Mouse (Mus musculus) kidney, embryonic 15.5 days (tissue): ENCODE data around the gene Strbp. TPM values are rescaled to one million over a fixed set of nuclear protein-coding genes. Genes with fewer than 3 reads are reported as not detected.

ENCODE experiments used
- ATAC-seq: fragments of 200-750 bp; cut with Nextera tagmentation; replicated peaks from 2 replicates; pipeline ENCODE4 v1.8.0; 2017; ENCODE audit warnings: moderate TSS enrichment; ENCODE audit not compliant: low FRiP score
- H3K27ac ChIP-seq: fragments of 300-500 bp; sonication (generic); 2 replicates; pipeline ENCODE4 v1.5.1; 2015; ENCODE audit warnings: mild to moderate bottlenecking, inconsistent platforms
- H3K27me3 ChIP-seq: fragments of 300-500 bp; sonication (generic); 2 replicates; pipeline ENCODE4 v1.6.1; 2015; ENCODE audit warnings: inconsistent platforms
- H3K36me3 ChIP-seq: fragments of 300-500 bp; sonication (generic); 2 replicates; pipeline ENCODE4 v1.6.1; 2015; ENCODE audit warnings: inconsistent platforms
- H3K4me1 ChIP-seq: fragments of 300-500 bp; sonication (generic); 2 replicates; pipeline ENCODE4 v1.6.1; 2015; ENCODE audit warnings: inconsistent platforms
- H3K4me2 ChIP-seq: fragments of 300-500 bp; sonication (generic); 2 replicates; pipeline ENCODE4 v1.6.1; 2015; ENCODE audit warnings: moderate library complexity, mild to moderate bottlenecking, inconsistent platforms
- H3K4me3 ChIP-seq: fragments of 300-500 bp; sonication (generic); replicated peaks from 2 replicates; pipeline ENCODE4 v1.5.1; 2015; ENCODE audit warnings: mild to moderate bottlenecking, inconsistent platforms
- H3K9ac ChIP-seq: fragments of 300-500 bp; sonication (generic); 2 replicates; pipeline ENCODE4 v1.6.1; 2015; ENCODE audit warnings: mild to moderate bottlenecking, inconsistent platforms
- H3K9me3 ChIP-seq: fragments of 300-500 bp; sonication (generic); replicated peaks from 2 replicates; pipeline ENCODE4 v1.6.1; 2016; ENCODE audit warnings: inconsistent platforms
- WGBS: fragments of 180-500 bp; shearing (Covaris S2); methylation state at CpG from one replicate; pipeline ENCODE4 v1.1.7; 2015; ENCODE audit warnings: mixed read lengths; 5-methylcytosine and 5-hydroxymethylcytosine counted together
- polyA plus RNA-seq: library from polyadenylated mRNA; unstranded; fragments of >200 nt; fragmentation: Nextera tagmentation; extraction: Ambion mirVana; gene quantifications from 2 replicates; pipeline ENCODE4 v1.2.1, GENCODE M21; 2015

Strbp gene
- polyA plus RNA-seq, 1 experiment from 2014 or later: 41.3 TPM

GRCm38 (mm10) chr2:37687031-37687430 is 16.6 kb downstream of the Strbp start:
- no peak for ATAC-seq
- 95% methylated on average over 1 of the region's 1 CpGs for WGBS
- no peak overlapping the region for H3K9ac ChIP-seq
- H3K4me1 ChIP-seq: no peaks in the 10 kb centered on the region
- H3K9me3 ChIP-seq: no peaks in the 10 kb centered on the region
- H3K27ac ChIP-seq: no peak overlapping the region
- H3K27me3 ChIP-seq: no peaks in the 10 kb centered on the region
- H3K4me2 ChIP-seq: no peak overlapping the region
- no peak overlapping the region for H3K4me3 ChIP-seq
- no peaks in the 10 kb centered on the region for H3K36me3 ChIP-seq

DNA sequence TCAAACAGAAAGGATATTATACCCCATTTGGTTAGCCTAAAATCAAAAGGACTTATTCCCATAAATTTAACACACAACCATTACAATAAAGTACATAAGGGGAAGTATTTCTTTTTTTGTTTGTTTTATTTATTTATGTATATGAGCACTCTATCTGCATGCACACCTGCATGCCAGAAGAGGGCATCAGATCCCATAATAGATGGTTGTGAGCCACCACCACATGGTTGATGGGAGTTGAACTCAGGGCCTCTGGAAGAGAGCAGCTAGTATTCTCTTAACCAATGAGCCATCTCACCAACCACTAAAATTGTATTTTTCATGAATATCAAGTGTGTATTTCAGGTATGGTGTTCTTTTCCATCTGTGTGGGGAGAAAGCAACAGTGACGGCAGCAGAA is 18.8 kb downstream of the Strbp start:
- no peaks in the 10 kb centered on the region for H3K9me3 ChIP-seq

DNA sequence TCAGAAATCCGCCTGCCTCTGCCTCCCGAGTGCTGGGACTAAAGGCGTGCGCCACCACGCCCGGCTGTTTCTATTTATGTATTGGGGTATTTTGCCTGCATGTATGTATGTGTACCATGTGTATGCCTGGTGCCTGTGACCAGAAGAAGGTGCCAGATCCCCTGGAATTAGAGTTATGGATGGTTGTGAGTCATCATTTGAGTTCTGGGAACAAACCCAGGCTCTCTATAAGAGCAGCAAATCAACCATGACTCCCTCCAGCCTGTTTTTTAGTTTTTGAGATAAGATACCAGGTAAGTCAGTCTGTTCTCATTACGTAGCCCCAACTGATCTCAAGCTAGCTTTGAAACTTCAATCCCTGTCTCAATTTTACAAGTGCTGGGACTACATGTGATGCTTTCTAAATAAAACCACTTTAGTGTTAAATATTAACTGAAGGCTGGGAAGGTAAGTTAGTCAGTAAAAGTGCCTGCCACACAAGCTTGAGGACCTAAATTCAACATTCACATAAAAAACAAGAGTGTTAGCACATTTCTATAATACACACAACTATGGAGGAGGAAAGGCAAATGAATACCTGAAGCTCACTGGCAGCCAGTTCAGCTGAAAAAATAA is 21.4 kb downstream of the Strbp start:
- Histone ChIP-seq H3K9ac (no peak overlapping the region), H3K4me1 (no peaks in the 10 kb centered on the region), H3K4me3 (no peak overlapping the region), H3K27me3 (no peaks in the 10 kb centered on the region), H3K9me3 (no peaks in the 10 kb centered on the region), H3K36me3 (no peaks in the 10 kb centered on the region), H3K4me2 (no peak overlapping the region), H3K27ac (no peak overlapping the region)
- WGBS: 92% methylated on average over 7 of the region's 7 CpGs
- no peak for ATAC-seq

More for the DNA sequence above, 18.8 kb downstream of the Strbp start:
- no peak overlapping the region for H3K4me3 ChIP-seq
- H3K36me3 ChIP-seq: no peaks in the 10 kb centered on the region
- no peak overlapping the region for H3K27ac ChIP-seq
- no peaks in the 10 kb centered on the region for H3K27me3 ChIP-seq
- no peak overlapping the region for H3K4me2 ChIP-seq
- no peak for ATAC-seq
- no peaks in the 10 kb centered on the region for H3K4me1 ChIP-seq
- 100% methylated on average over 1 of the region's 1 CpGs for WGBS
- H3K9ac ChIP-seq: no peak overlapping the region

- Histone ChIP-seq H3K4me3 (no peak overlapping the region), H3K27ac (no peak overlapping the region), H3K4me2 (no peak overlapping the region), H3K9me3 (no peaks in the 10 kb centered on the region), H3K4me1 (no peaks in the 10 kb centered on the region; the same call in 1 of the 2 replicates), H3K36me3 (no peaks in the 10 kb centered on the region), H3K27me3 (no peaks in the 10 kb centered on the region), H3K9ac (no peak overlapping the region)
- 58% methylated on average over 1 of the region's 1 CpGs for WGBS
- ATAC-seq: no peak
These were observed 52.6 kb downstream of the Strbp start for GRCm38 (mm10) chr2:37651086-37651485.

- Histone ChIP-seq H3K9ac (no peak overlapping the region), H3K36me3 (0 out of 2 replicates have a peak, but pooled peaks cover 3% of the 10 kb centered on the region), H3K27ac (no peak overlapping the region), H3K4me3 (no peak overlapping the region), H3K27me3 (no peaks in the 10 kb centered on the region), H3K4me2 (no peak overlapping the region), H3K9me3 (no peaks in the 10 kb centered on the region), H3K4me1 (no peaks in the 10 kb centered on the region; the same call in 1 of the 2 replicates)
- ATAC-seq: no peak
- WGBS: 82% methylated on average over 2 of the region's 2 CpGs
These were observed 54.1 kb downstream of the Strbp start for GRCm38 (mm10) chr2:37649590-37649989.

DNA sequence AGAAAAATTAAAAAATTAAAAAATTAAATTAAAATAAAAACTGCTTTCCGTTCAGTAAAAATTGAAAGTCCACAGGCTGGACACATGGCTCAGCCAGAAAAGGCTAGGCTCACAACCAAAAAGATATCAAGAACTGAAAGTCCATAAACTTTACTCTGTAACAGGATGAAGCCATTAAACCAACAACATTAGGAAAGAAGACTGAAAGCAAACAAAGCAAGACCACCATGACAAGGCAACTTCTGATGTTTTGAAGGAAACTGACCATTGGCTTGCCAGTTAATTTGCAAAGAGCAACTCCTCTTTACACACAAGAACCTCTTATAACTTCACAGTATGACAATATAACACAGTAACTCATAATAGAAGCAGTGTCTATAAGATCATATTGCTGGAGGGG is 54.7 kb downstream of the Strbp start:
- Histone ChIP-seq H3K4me1 (no peaks in the 10 kb centered on the region; the same call in 1 of the 2 replicates), H3K36me3 (0 out of 2 replicates have a peak, but pooled peaks cover 3% of the 10 kb centered on the region), H3K27me3 (no peaks in the 10 kb centered on the region), H3K4me3 (no peak overlapping the region), H3K9ac (no peak overlapping the region), H3K4me2 (no peak overlapping the region), H3K27ac (no peak overlapping the region), H3K9me3 (no peaks in the 10 kb centered on the region)
- no peak for ATAC-seq
- 91% methylated on average over 1 of the region's 1 CpGs for WGBS

- no peak for ATAC-seq
- Histone ChIP-seq H3K27ac (no peak overlapping the region), H3K36me3 (peaks cover 12% of the 10 kb centered on the region), H3K9ac (no peak overlapping the region), H3K4me2 (no peak overlapping the region), H3K4me1 (no peaks in the 10 kb centered on the region), H3K9me3 (no peaks in the 10 kb centered on the region), H3K4me3 (no peak overlapping the region), H3K27me3 (no peaks in the 10 kb centered on the region)
- WGBS: 72% methylated on average over 2 of the region's 2 CpGs
These were observed 80.3 kb downstream of the Strbp start for GRCm38 (mm10) chr2:37623343-37623742.

DNA sequence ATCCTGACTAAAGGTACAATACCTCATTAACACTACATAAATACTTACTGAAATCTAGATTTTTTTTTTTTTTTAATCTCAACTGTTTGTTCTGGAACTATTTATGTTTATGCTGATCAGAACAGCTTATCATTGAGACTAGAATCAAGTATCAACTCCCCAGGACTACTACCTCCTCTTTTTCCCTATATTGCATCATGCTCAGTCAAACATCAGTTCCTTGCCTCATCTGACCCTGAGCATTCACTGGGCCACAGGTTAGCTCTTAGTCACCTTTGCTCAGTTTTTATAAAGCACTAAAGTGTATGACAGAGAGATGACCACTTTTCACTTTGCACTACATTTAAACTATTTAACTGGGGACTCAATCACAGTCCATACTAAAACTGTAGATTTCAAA is 115.7 kb downstream of the Strbp start:
- Histone ChIP-seq H3K4me2 (no peak overlapping the region), H3K27ac (no peak overlapping the region), H3K27me3 (no peaks in the 10 kb centered on the region), H3K9ac (no peak overlapping the region), H3K9me3 (no peaks in the 10 kb centered on the region), H3K4me1 (no peaks in the 10 kb centered on the region), H3K36me3 (peaks cover 18% of the 10 kb centered on the region), H3K4me3 (no peak overlapping the region)
- no peak for ATAC-seq

- no peaks in the 10 kb centered on the region for H3K9me3 ChIP-seq
- H3K27me3 ChIP-seq: no peaks in the 10 kb centered on the region
- H3K4me1 ChIP-seq: no peaks in the 10 kb centered on the region
- H3K9ac ChIP-seq: no peak overlapping the region
- WGBS: 80% methylated on average over 2 of the region's 2 CpGs
- H3K27ac ChIP-seq: no peak overlapping the region
- H3K36me3 ChIP-seq: peaks cover 6% of the 10 kb centered on the region
- H3K4me3 ChIP-seq: no peak overlapping the region
- no peak overlapping the region for H3K4me2 ChIP-seq
- no peak for ATAC-seq
These were observed 125.5 kb downstream of the Strbp start for GRCm38 (mm10) chr2:37578185-37578584.

DNA sequence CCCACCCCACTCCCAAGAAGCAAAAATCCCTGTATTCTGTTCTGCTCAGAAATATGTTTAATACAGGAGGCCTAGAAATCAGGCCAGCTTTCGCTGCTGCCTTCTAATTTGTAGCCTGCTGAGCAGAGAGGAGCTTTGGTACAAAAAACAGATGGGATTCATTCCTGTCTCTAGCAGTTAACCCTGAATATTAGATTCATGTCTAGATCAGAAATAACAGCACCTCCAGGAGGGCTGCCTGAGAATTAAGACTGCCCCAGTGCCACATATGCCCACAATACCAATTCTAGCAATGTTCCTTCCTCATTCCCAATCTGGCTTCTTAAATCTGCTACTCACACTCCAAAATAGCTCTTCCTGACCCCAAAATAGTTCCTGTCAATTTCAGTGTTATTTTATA is 127.0 kb downstream of the Strbp start:
- 92% methylated on average over 1 of the region's 1 CpGs for WGBS

GRCm38 (mm10) chr2:37572141-37572540 is 131.5 kb downstream of the Strbp start:
- no peaks in the 10 kb centered on the region for H3K27me3 ChIP-seq
- no peak overlapping the region for H3K4me3 ChIP-seq
- H3K4me2 ChIP-seq: no peak overlapping the region
- no peak for ATAC-seq
- H3K9ac ChIP-seq: no peak overlapping the region
- H3K27ac ChIP-seq: no peak overlapping the region
- no peaks in the 10 kb centered on the region for H3K9me3 ChIP-seq
- 91% methylated on average over 2 of the region's 2 CpGs for WGBS
- peaks cover 28% of the 10 kb centered on the region for H3K36me3 ChIP-seq
- H3K4me1 ChIP-seq: no peaks in the 10 kb centered on the region

More for the DNA sequence above, 127.0 kb downstream of the Strbp start:
- no peak overlapping the region for H3K4me2 ChIP-seq
- no peak overlapping the region for H3K9ac ChIP-seq
- H3K27ac ChIP-seq: no peak overlapping the region
- peaks cover 3% of the 10 kb centered on the region; the same call in 1 of the 2 replicates for H3K36me3 ChIP-seq
- H3K9me3 ChIP-seq: no peaks in the 10 kb centered on the region
- no peaks in the 10 kb centered on the region for H3K4me1 ChIP-seq
- no peaks in the 10 kb centered on the region for H3K27me3 ChIP-seq
- ATAC-seq: no peak
- no peak overlapping the region for H3K4me3 ChIP-seq

DNA sequence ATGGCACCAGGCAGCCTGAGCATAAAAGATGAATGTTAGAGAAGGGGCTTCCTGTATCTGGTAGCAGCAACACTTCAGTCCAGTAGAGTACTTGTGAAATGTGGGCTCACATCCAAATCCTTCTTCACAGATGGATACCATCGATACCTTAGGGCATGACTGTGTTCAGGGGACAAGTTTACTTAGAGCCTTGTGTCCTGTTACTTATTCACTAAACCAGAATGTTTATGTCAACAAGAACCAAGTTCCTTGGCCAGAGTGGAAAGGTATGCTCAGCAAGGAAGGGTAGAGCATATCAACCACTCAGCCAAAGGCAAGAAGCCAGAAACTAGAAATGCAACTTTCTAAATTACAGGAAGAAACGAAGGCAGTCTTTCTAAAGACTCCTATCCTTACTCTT is 133.0 kb downstream of the Strbp start:
- whole genome bisulfite sequencing: 66% methylated on average over 2 of the region's 2 CpGs
- Histone ChIP-seq H3K9me3 (no peaks in the 10 kb centered on the region), H3K4me2 (no peak overlapping the region), H3K27me3 (no peaks in the 10 kb centered on the region), H3K27ac (peak overlapping the region; percentile 46; the same call in 1 of the 2 replicates), H3K4me3 (no peak overlapping the region), H3K9ac (no peak overlapping the region), H3K4me1 (no peaks in the 10 kb centered on the region), H3K36me3 (peaks cover 42% of the 10 kb centered on the region)
- ATAC-seq: peak; percentile 86

DNA sequence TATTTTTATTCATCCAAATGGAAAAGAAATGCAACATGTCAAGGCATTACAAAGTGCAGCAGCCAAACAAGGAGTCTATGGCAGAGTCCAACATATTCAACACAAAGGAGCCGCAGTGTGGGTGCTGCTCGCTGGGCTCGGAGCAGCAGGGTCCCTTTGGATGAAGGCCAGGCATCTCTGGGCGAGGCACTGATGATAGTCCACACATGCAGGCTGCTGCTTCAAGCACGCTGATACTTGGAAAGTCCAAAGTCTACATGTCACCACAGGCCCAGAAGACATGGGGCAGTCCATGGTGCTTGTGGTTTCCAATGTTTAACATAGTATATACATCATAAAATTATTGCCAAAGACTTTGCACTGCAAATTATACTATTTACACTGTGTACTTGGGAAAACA is 133.8 kb downstream of the Strbp start:
- no peak for ATAC-seq
- 90% methylated on average over 5 of the region's 5 CpGs for WGBS
- no peaks in the 10 kb centered on the region for H3K9me3 ChIP-seq
- no peak overlapping the region for H3K4me2 ChIP-seq
- H3K4me1 ChIP-seq: no peaks in the 10 kb centered on the region
- no peak overlapping the region for H3K4me3 ChIP-seq
- H3K36me3 ChIP-seq: peaks cover 50% of the 10 kb centered on the region
- H3K27me3 ChIP-seq: no peaks in the 10 kb centered on the region
- no peak overlapping the region for H3K9ac ChIP-seq
- no peak overlapping the region for H3K27ac ChIP-seq
